Mouse (Mus musculus) megakaryocyte, embryonic 14.5 days (primary cell): ENCODE measurements around the gene Ifnl2.
"Not testable (repeated sequence)": the region's sequence is repeated elsewhere in the genome, so short reads cannot be mapped to it uniquely, and the experiment has no call there.

ENCODE experiments used
- FLI1 ChIP-seq: IDR thresholded peaks from 2 replicates; pipeline ENCODE4 v1.6.1; 2012; ENCODE audit warnings: low read length, inconsistent platforms, mixed read lengths
- GATA1 ChIP-seq: IDR thresholded peaks from 3 replicates; pipeline ENCODE4 v1.6.1; 2012; ENCODE audit warnings: mixed read lengths, low read length, inconsistent platforms, borderline replicate concordance

DNA sequence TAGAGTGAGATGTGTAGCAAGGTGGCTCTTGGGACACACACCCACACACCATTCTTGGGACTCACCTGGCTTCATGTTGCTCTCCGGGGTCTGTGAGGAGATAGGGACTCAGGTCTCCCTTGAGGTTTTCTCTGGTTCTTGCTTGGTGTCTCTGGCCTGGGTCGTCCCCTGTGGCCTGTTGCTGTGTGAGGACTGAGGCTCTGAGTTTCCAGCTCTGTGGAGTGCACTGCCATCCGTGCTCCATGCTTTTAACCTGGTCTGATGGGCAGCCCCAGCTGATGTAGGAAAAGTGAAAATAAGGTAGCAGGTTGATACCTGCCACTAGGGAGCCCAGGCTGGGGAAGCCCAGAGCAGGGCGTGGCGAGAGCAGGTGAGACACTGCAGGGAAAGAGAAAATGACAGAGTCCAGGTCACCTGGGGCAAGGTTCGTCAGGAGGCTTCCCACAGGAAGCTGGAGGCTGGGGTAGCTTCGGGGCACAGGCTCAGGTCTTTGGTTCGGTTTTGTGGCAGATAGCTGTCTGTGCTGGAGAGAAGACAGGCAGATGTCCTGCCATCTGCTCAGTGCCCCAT, at the start of gene Ifnl2:
- TF ChIP-seq GATA1, FLI1: not testable (repeated sequence)
